Mouse (Mus musculus) MEL (cell line): Measurements from ENCODE around the gene Rpl3. TPM values are rescaled to one million over a fixed set of nuclear protein-coding genes. Genes with fewer than 3 reads are reported as not detected.

ENCODE experiments used
- DNase-seq: peaks from one replicate; pipeline ENCODE4 v3.0.0; 2011; ENCODE audit warnings: low read depth, low spot score
- H3K27ac ChIP-seq: 2 replicates; pipeline ENCODE4 v1.5.1; 2012; ENCODE audit warnings: low read depth, mild to moderate bottlenecking, control low read depth, low read length, moderate library complexity; ENCODE audit not compliant: control insufficient read depth
- H3K27me3 ChIP-seq, 2 experiments: fragments of 150-350 bp in 1 of 2; sonication (generic) in 1 of 2; 2 replicates each; pipeline ENCODE4 v1.6.1; 2012; ENCODE audit warnings: low read length in 2 of 2, mild to moderate bottlenecking in 2 of 2, improper control_type of control experiment in 1 of 2, moderate library complexity in 1 of 2; ENCODE audit not compliant: insufficient read depth in 2 of 2, control insufficient read depth in 1 of 2
- H3K36me3 ChIP-seq, 2 experiments: 2 replicates each; pipeline ENCODE4 v1.6.1; 2012 to 2014; ENCODE audit warnings: low read length in 2 of 2, improper control_type of control experiment in 1 of 2, inconsistent platforms in 1 of 2, mild to moderate bottlenecking in 1 of 2; ENCODE audit not compliant: insufficient read depth in 2 of 2, control insufficient read depth in 1 of 2
- H3K4me1 ChIP-seq, 2 experiments: fragments of 150-350 bp in 1 of 2; sonication (generic) in 1 of 2; 2 replicates each; pipeline ENCODE4 v1.6.1; 2012; ENCODE audit warnings: low read length in 2 of 2, improper control_type of control experiment in 1 of 2, mild to moderate bottlenecking in 1 of 2; ENCODE audit not compliant: insufficient read depth in 2 of 2, control insufficient read depth in 1 of 2
- H3K4me3 ChIP-seq, 2 experiments: fragments of 150-350 bp in 1 of 2; sonication (generic) in 1 of 2; 2 replicates each; pipeline ENCODE4 v1.5.1; 2012; ENCODE audit warnings: low read depth in 2 of 2, low read length in 2 of 2, mild to moderate bottlenecking in 2 of 2, moderate library complexity in 2 of 2, control low read depth in 1 of 2, improper control_type of control experiment in 1 of 2; ENCODE audit not compliant: control insufficient read depth in 1 of 2, insufficient read depth in 1 of 2
- H3K79me2 ChIP-seq: 2 replicates; pipeline ENCODE4 v1.6.1; 2012; ENCODE audit warnings: mild to moderate bottlenecking, low read length, moderate library complexity; ENCODE audit not compliant: control insufficient read depth, poor library complexity, insufficient read depth
- H3K9ac ChIP-seq: 2 replicates; pipeline ENCODE4 v1.6.1; 2012; ENCODE audit warnings: low read depth, mild to moderate bottlenecking, control low read depth, low read length, moderate library complexity; ENCODE audit not compliant: control insufficient read depth, poor library complexity, severe bottlenecking
- H3K9me3 ChIP-seq: fragments of 150-350 bp; sonication (generic); replicated peaks from 2 replicates; pipeline ENCODE4 v1.6.1; 2012; ENCODE audit warnings: mild to moderate bottlenecking, low read length, improper control_type of control experiment, moderate library complexity; ENCODE audit not compliant: insufficient read depth
- BHLHE40 ChIP-seq: IDR thresholded peaks from 2 replicates; pipeline ENCODE4 v1.6.1; 2012; ENCODE audit warnings: low read depth, mild to moderate bottlenecking, inconsistent platforms, low read length, improper control_type of control experiment, borderline replicate concordance
- CHD1 ChIP-seq: IDR thresholded peaks from 2 replicates; pipeline ENCODE4 v1.6.1; 2012; ENCODE audit warnings: low read depth, mild to moderate bottlenecking, inconsistent platforms, low read length, improper control_type of control experiment
- GABPA ChIP-seq: IDR thresholded peaks from 2 replicates; pipeline ENCODE4 v1.6.1; 2012; ENCODE audit warnings: low read depth, mild to moderate bottlenecking, inconsistent platforms, low read length, improper control_type of control experiment, moderate library complexity
- KAT2A ChIP-seq: conservative IDR thresholded peaks from 2 replicates; pipeline ENCODE4 v1.6.1; 2012; ENCODE audit warnings: low read depth, low read length, improper control_type of control experiment, inconsistent platforms
- MAFK ChIP-seq: IDR thresholded peaks from 2 replicates; pipeline ENCODE4 v1.6.1; 2011; ENCODE audit warnings: low read depth, mild to moderate bottlenecking, low read length, improper control_type of control experiment, borderline replicate concordance
- MEF2A ChIP-seq: IDR thresholded peaks from 2 replicates; pipeline ENCODE4 v1.6.1; 2014; ENCODE audit warnings: low read depth, mild to moderate bottlenecking, inconsistent platforms, low read length, improper control_type of control experiment; ENCODE audit not compliant: poor library complexity, insufficient replicate concordance, severe bottlenecking; ENCODE audit errors: extremely low read depth
- POLR2A ChIP-seq, 2 experiments: IDR thresholded peaks; 2 replicates each; pipeline ENCODE4 v1.6.1; 2011 to 2012; ENCODE audit warnings: low read length in 2 of 2, mild to moderate bottlenecking in 2 of 2, control low read depth in 1 of 2, improper control_type of control experiment in 1 of 2, low read depth in 1 of 2, moderate library complexity in 1 of 2; ENCODE audit not compliant: control insufficient read depth in 1 of 2, insufficient read depth in 1 of 2, poor library complexity in 1 of 2
- POLR2AphosphoS2 ChIP-seq: IDR thresholded peaks from 2 replicates; pipeline ENCODE4 v1.6.1; 2011; ENCODE audit warnings: low read length, improper control_type of control experiment
- TAL1 ChIP-seq: IDR thresholded peaks from 2 replicates; pipeline ENCODE4 v1.6.1; 2012; ENCODE audit warnings: mild to moderate bottlenecking, inconsistent platforms, low read length, moderate library complexity, mixed read lengths
- USF2 ChIP-seq, 2 experiments: IDR thresholded peaks; 2 replicates each; pipeline ENCODE4 v1.6.1; 2011 to 2012; ENCODE audit warnings: improper control_type of control experiment in 2 of 2, low read length in 2 of 2, borderline replicate concordance in 1 of 2, inconsistent platforms in 1 of 2, low read depth in 1 of 2, mild to moderate bottlenecking in 1 of 2; ENCODE audit not compliant: insufficient read depth in 1 of 2
- ZC3H11A ChIP-seq: IDR thresholded peaks from 2 replicates; pipeline ENCODE4 v1.6.1; 2012; ENCODE audit warnings: low read depth, mild to moderate bottlenecking, inconsistent platforms, low read length, improper control_type of control experiment
- ZKSCAN1 ChIP-seq: IDR thresholded peaks from 2 replicates; pipeline ENCODE4 v1.6.1; 2012; ENCODE audit warnings: low read depth, mild to moderate bottlenecking, inconsistent platforms, low read length, improper control_type of control experiment, moderate library complexity
- ZMIZ1 ChIP-seq: IDR thresholded peaks from 2 replicates; pipeline ENCODE4 v1.6.1; 2012; ENCODE audit warnings: low read depth, mild to moderate bottlenecking, inconsistent platforms, low read length, improper control_type of control experiment, moderate library complexity
- polyA plus RNA-seq, 2 experiments: library from polyadenylated mRNA; stranded (reverse) in 1 of 2; unstranded in 1 of 2; fragments of >175 nt in 1 of 2; fragments of >200 nt in 1 of 2; gene quantifications; 2 replicates each; pipeline versions ENCODE4 v1.2.1 to v1.2.4; 2012; ENCODE audit warnings: low replicate concordance in 2 of 2, low read depth in 1 of 2; ENCODE audit not compliant: insufficient read length in 2 of 2, insufficient read depth in 1 of 2, missing spikeins in 1 of 2
- total RNA-seq: library from RNA; depleted of rRNA; stranded (reverse); fragments of 300-350 nt; gene quantifications from 2 replicates; pipeline ENCODE4 v1.2.3, GENCODE M21; 2012

The Rpl3 gene
- total and polyA plus RNA-seq, 3 experiments, result 543 to 1,686 (median 1,096) TPM

- H3K79me2 ChIP-seq, result peaks cover 46% of the 10 kb centered on the region
- no peaks in the 10 kb centered on the region for H3K4me1 ChIP-seq
- H3K9ac ChIP-seq, result peak overlapping the region; percentile 87
Observed at GRCm38 (mm10) chr15:80079129-80079668, 12.5 kb downstream of the Rpl3 start.

GRCm38 (mm10) chr15:80078058-80078814, 13.4 kb downstream of the Rpl3 start:
- DNase-seq, result peak; percentile 54
- H3K4me1 ChIP-seq, result no peaks in the 10 kb centered on the region
- H3K27ac ChIP-seq, result peak overlapping the region; percentile 13
- peak overlapping the region in 1 of 2 experiments; percentile 85; a peak in 2 of 4 replicates for H3K4me3 ChIP-seq
- H3K27me3 ChIP-seq, result no peaks in the 10 kb centered on the region
- H3K36me3 ChIP-seq, result peaks cover 15% of the 10 kb centered on the region in 2 experiments; a peak in 3 of 4 replicates
- H3K9ac ChIP-seq, result peak overlapping the region; percentile 87; the same call in 1 of the 2 replicates
- H3K79me2 ChIP-seq, result peaks cover 45% of the 10 kb centered on the region
- H3K9me3 ChIP-seq, result no peaks in the 10 kb centered on the region
- 0 out of 2 replicates have a peak, but pooled peaks have one; percentile 42 for TF ChIP-seq ZMIZ1
- TF ChIP-seq POLR2A (IDR thresholded peaks at IDR 0.05; ENCODE audit: control insufficient read depth in 1 of 2, insufficient read depth in 1 of 2, low read depth in 1 of 2, low read length in 2 of 2, poor library complexity in 1 of 2), result peak in 1 of 2 experiments; percentile 18; a peak in 1 of 4 replicates
- no peak for TF ChIP-seq MEF2A
- no peak for TF ChIP-seq USF2 (IDR thresholded peaks at IDR 0.05; ENCODE audit: borderline replicate concordance in 1 of 2, insufficient read depth in 1 of 2, low read depth in 1 of 2, low read length in 2 of 2)
- TF ChIP-seq KAT2A, result no peak
- no peak for TF ChIP-seq GABPA

More at GRCm38 (mm10) chr15:80079129-80079668, 12.5 kb downstream of the Rpl3 start:
- peak; percentile 31 for DNase-seq
- Histone ChIP-seq H3K36me3 (peaks cover 15% of the 10 kb centered on the region in 2 experiments; a peak in 3 of 4 replicates), H3K4me3 (peak overlapping the region in 1 of 2 experiments; percentile 85; a peak in 2 of 4 replicates)
- TF ChIP-seq USF2 (IDR thresholded peaks at IDR 0.05; ENCODE audit: borderline replicate concordance in 1 of 2, insufficient read depth in 1 of 2, low read depth in 1 of 2, low read length in 2 of 2) (no peak), BHLHE40 (no peak), ZKSCAN1 (no peak), ZC3H11A (no peak), POLR2A (IDR thresholded peaks at IDR 0.05; ENCODE audit: control insufficient read depth in 1 of 2, insufficient read depth in 1 of 2, low read depth in 1 of 2, low read length in 2 of 2, poor library complexity in 1 of 2) (peak in 1 of 2 experiments; percentile 33; a peak in 1 of 4 replicates), POLR2AphosphoS2 (no peak), MAFK (no peak), CHD1 (peak; percentile 87; the same call in 1 of the 2 replicates), TAL1 (no peak)
- TF ChIP-seq, all 39 proteins: peak for 2
- H3K9me3 ChIP-seq, result no peaks in the 10 kb centered on the region
- peak overlapping the region; percentile 87 for H3K27ac ChIP-seq
- H3K27me3 ChIP-seq, result no peaks in the 10 kb centered on the region
